In genomic region chr6:106727703-106728102, GRCm38 (mm10) we compare ENCODE assay signal across 26 mouse cellular contexts. TPM values are rescaled to one million over a fixed set of nuclear protein-coding genes. Genes with fewer than 3 reads are reported as not detected.
DNase-seq lines count a peak whose midpoint lies in the region; ATAC-seq and TF ChIP-seq lines count a peak whose summit lies in the region.
"Had no signal": no experiment of that assay in that cellular context is flagged by ENCODE, and none has a peak within 500 bp of the region (broad histone marks: within the 10 kb centered on the region; RNA-seq: fewer than 3 reads in every experiment).

No protein-coding gene starts in this region.

- peaks cover 4 to 20% of the 10 kb centered on the region in 2 experiments for H3K4me1 ChIP-seq in MEL (ENCODE audit: control insufficient read depth in 1 of 2, insufficient read depth in 2 of 2, low read length in 2 of 2)
- no peaks in the 10 kb centered on the region for H3K4me1 ChIP-seq in hindbrain, embryonic 11.5 days (replicated peaks; ENCODE audit: control insufficient read depth, insufficient read depth, low read length)
- H3K4me1 ChIP-seq in hindbrain, embryonic 13.5 days (replicated peaks) = no peaks in the 10 kb centered on the region

- peaks cover 2% of the 10 kb centered on the region in 2 experiments; a peak in 1 of 4 replicates for H3K27me3 ChIP-seq in MEL (ENCODE audit: control insufficient read depth in 1 of 2, insufficient read depth in 2 of 2, low read length in 2 of 2)
- H3K27me3 ChIP-seq in hindbrain, embryonic 11.5 days (ENCODE audit: control insufficient read depth, insufficient read depth, low read length) = no peaks in the 10 kb centered on the region
- no peaks in the 10 kb centered on the region for H3K27me3 ChIP-seq in hindbrain, embryonic 13.5 days
- H3K27me3 ChIP-seq: CH12.LX, Patski had no signal

- H3K9me3 ChIP-seq in MEL (replicated peaks; ENCODE audit: insufficient read depth, low read length) = no peaks in the 10 kb centered on the region
- H3K9me3 ChIP-seq in hindbrain, embryonic 11.5 days (ENCODE audit: control insufficient read depth, low read length) = no peaks in the 10 kb centered on the region
- no peaks in the 10 kb centered on the region for H3K9me3 ChIP-seq in hindbrain, embryonic 13.5 days
- H3K9me3 ChIP-seq: G1E had no signal

- H3K4me3 ChIP-seq in MEL (ENCODE audit: control insufficient read depth in 1 of 2, insufficient read depth in 1 of 2, low read depth in 2 of 2, low read length in 2 of 2) = no peak overlapping the region
- H3K4me3 ChIP-seq in hindbrain, embryonic 11.5 days (ENCODE audit: low read depth, low read length) = no peak overlapping the region
- H3K4me3 ChIP-seq in hindbrain, embryonic 13.5 days = no peak overlapping the region

- H3K4me2 ChIP-seq in hindbrain, embryonic 11.5 days (replicated peaks; ENCODE audit: low read depth, low read length) = no peak overlapping the region
- no peak overlapping the region for H3K4me2 ChIP-seq in hindbrain, embryonic 13.5 days

- no peak for TF ChIP-seq CTCF in MEL (IDR thresholded peaks at IDR 0.05 in 2 of 3, conservative IDR thresholded peaks at IDR 0.05 in 1 of 3; ENCODE audit: control insufficient read depth in 1 of 3, insufficient read depth in 1 of 3, low read depth in 2 of 3, low read length in 3 of 3, poor library complexity in 1 of 3, severe bottlenecking in 1 of 3)

- DNase-seq in 416B (ENCODE audit: low read depth) (peak; percentile 29), MEL (ENCODE audit: low read depth, low spot score) (peak; percentile 36)
- no peak for DNase-seq in hindbrain, embryonic 11.5 days (ENCODE audit: low spot score)
- DNase-seq in kidney, postnatal 25 days = no peak
- DNase-seq: adrenal gland, adult 2 months; adrenal gland, adult 8-10 months; adrenal gland, postnatal 10 days; adrenal gland, postnatal 14 days; adrenal gland, postnatal 25 days; adrenal gland, postnatal 36 days; B cell, adult 2 months; cerebellum, adult 11 months; cerebellum, adult 11-12 months; cerebellum, adult 18-20 months; cerebellum, adult 2 months; cerebellum, adult 8-10 months had no signal

- TF ChIP-seq POLR2A in MEL (IDR thresholded peaks at IDR 0.05; ENCODE audit: control insufficient read depth in 1 of 2, insufficient read depth in 1 of 2, low read depth in 1 of 2, low read length in 2 of 2, poor library complexity in 1 of 2) = no peak

- H3K9ac ChIP-seq in MEL (ENCODE audit: control insufficient read depth, low read depth, low read length, poor library complexity, severe bottlenecking) = no peak overlapping the region
- no peak overlapping the region for H3K9ac ChIP-seq in hindbrain, embryonic 11.5 days (ENCODE audit: low read depth, low read length)
- no peak overlapping the region for H3K9ac ChIP-seq in hindbrain, embryonic 13.5 days

- WGBS in hindbrain, embryonic 11.5 days = 90% methylated on average over 1 of the region's 1 CpGs
- 79% methylated on average over 1 of the region's 1 CpGs for WGBS in hindbrain, embryonic 13.5 days

- H3K27ac ChIP-seq in MEL (ENCODE audit: control insufficient read depth, low read depth, low read length) = no peak overlapping the region
- no peak overlapping the region for H3K27ac ChIP-seq in hindbrain, embryonic 11.5 days (ENCODE audit: low read depth, low read length)
- H3K27ac ChIP-seq in hindbrain, embryonic 13.5 days = no peak overlapping the region

- no peak for TF ChIP-seq RAD21 in MEL (IDR thresholded peaks at IDR 0.05; ENCODE audit: low read depth, low read length)

- TF ChIP-seq EP300 in MEL (IDR thresholded peaks at IDR 0.05; ENCODE audit: low read depth in 1 of 2, low read length in 2 of 2) = peak; percentile 67 to 68

- no peaks in the 10 kb centered on the region for H3K79me2 ChIP-seq in MEL (ENCODE audit: control insufficient read depth, insufficient read depth, low read length, poor library complexity)

- H3K36me3 ChIP-seq in MEL (ENCODE audit: control insufficient read depth in 1 of 2, insufficient read depth in 2 of 2, low read length in 2 of 2) = peaks cover 0 to 26% of the 10 kb centered on the region in 2 experiments; a peak in 2 of 4 replicates
- H3K36me3 ChIP-seq in hindbrain, embryonic 11.5 days (ENCODE audit: control insufficient read depth, insufficient read depth, low read length) = no peaks in the 10 kb centered on the region
- H3K36me3 ChIP-seq in hindbrain, embryonic 13.5 days = no peaks in the 10 kb centered on the region
- H3K36me3 ChIP-seq: G1E had no signal

- ATAC-seq in common myeloid progenitor, adult 5-6 weeks (replicated peaks; ENCODE audit: low read depth, poor library complexity, severe bottlenecking) = 0 out of 2 replicates have a peak, but pooled peaks have one; percentile 30
- no peak for ATAC-seq in hindbrain, embryonic 11.5 days (ENCODE audit: low FRiP score)
- ATAC-seq in hindbrain, embryonic 13.5 days (ENCODE audit: low FRiP score) = no peak
- ATAC-seq: activated CD4-positive, CD25-positive, alpha-beta regulatory T cell, adult 4 months; CD4-positive, CD25-positive, alpha-beta regulatory T cell, adult 4 months; Patski had no signal

TF ChIP-seq in MEL, 35 proteins besides CTCF, POLR2A, EP300 and RAD21:
- TF ChIP-seq GATA1 (IDR thresholded peaks at IDR 0.05; ENCODE audit: low read depth, low read length) = peak; percentile 90
- TF ChIP-seq BHLHE40 (IDR thresholded peaks at IDR 0.05; ENCODE audit: borderline replicate concordance, low read depth, low read length) = no peak
- peak; percentile 34; the same call in 1 of the 2 replicates for TF ChIP-seq RCOR1 (IDR thresholded peaks at IDR 0.05; ENCODE audit: low read depth, low read length)
- TF ChIP-seq CHD1 (IDR thresholded peaks at IDR 0.05; ENCODE audit: low read depth, low read length) = no peak
- TF ChIP-seq ZMIZ1 (IDR thresholded peaks at IDR 0.05; ENCODE audit: low read depth, low read length) = no peak
- no peak for TF ChIP-seq ZC3H11A (IDR thresholded peaks at IDR 0.05; ENCODE audit: low read depth, low read length)
- no peak for TF ChIP-seq TBP (IDR thresholded peaks at IDR 0.05; ENCODE audit: low read depth, low read length)
- no peak for TF ChIP-seq POLR2AphosphoS2 (IDR thresholded peaks at IDR 0.05; ENCODE audit: low read length)

RNA-seq across cellular contexts. Expression of gene Il5ra, which starts 21.1 kb away (rescaled TPM):
- total RNA-seq in MEL (2012; rRNA removed) = not detected in 2 replicates
- under 1 TPM in 1 of 2 experiments, not detected in 1; 0.10 TPM for polyA plus RNA-seq in MEL (2012; ENCODE audit: insufficient read depth in 1 of 2, insufficient read length in 2 of 2, low read depth in 1 of 2, low replicate concordance in 2 of 2, missing spikeins in 1 of 2)
- 1.2 TPM in 1 of 2 replicates, not detected in the other for total RNA-seq in common myeloid progenitor, adult 5-6 weeks (2017)
- polyA plus RNA-seq in hindbrain, embryonic 11.5 days (2014; fragmentation: Nextera tagmentation; extraction: Ambion mirVana) = not detected in 2 replicates
- polyA plus RNA-seq in hindbrain, embryonic 13.5 days (2015; fragmentation: Nextera tagmentation; extraction: Ambion mirVana) = not detected in 2 replicates
- total RNA-seq: adrenal gland, adult 18-20 months; adrenal gland, adult 2 months; adrenal gland, postnatal 25 days; adrenal gland, postnatal 36 days; adrenal gland, postnatal 4 days had no signal
- polyA plus RNA-seq: adrenal gland, adult 2 months; C2C12; cerebellum, adult 2 months had no signal

RNA-seq across cellular contexts. Expression of gene Trnt1, which starts 41.2 kb away (rescaled TPM):
- 107 and 131 TPM in 2 replicates for total RNA-seq in MEL (2012; rRNA removed)
- 10 to 100 TPM; 63.9 to 87.1 TPM for polyA plus RNA-seq in MEL (2012; ENCODE audit: insufficient read depth in 1 of 2, insufficient read length in 2 of 2, low read depth in 1 of 2, low replicate concordance in 2 of 2, missing spikeins in 1 of 2)
- 103 and 106 TPM in 2 replicates for total RNA-seq in common myeloid progenitor, adult 5-6 weeks (2017)
- 77.8 and 80.6 TPM in 2 replicates for polyA plus RNA-seq in hindbrain, embryonic 11.5 days (2014; fragmentation: Nextera tagmentation; extraction: Ambion mirVana)
- polyA plus RNA-seq in hindbrain, embryonic 13.5 days (2015; fragmentation: Nextera tagmentation; extraction: Ambion mirVana) = 63.3 and 65.8 TPM in 2 replicates

Comparison
In these comparisons a context has a peak if more than half of its experiments do, and no peak if none do; other contexts are left out.
1. DNase-seq: peak in 416B (single experiment) and MEL (single experiment); none in hindbrain, embryonic 11.5 days (single experiment) and kidney, postnatal 25 days (0 of 2).